Mouse (Mus musculus): ENCODE data around the gene Il18r1.

Gene Il18r1

GRCm38 (mm10) chr1:40494594-40494993 lies 29.2 kb downstream of the Il18r1 start:
- no peak for DNase-seq (ENCODE audit: low spot score in 2 of 2)

DNA sequence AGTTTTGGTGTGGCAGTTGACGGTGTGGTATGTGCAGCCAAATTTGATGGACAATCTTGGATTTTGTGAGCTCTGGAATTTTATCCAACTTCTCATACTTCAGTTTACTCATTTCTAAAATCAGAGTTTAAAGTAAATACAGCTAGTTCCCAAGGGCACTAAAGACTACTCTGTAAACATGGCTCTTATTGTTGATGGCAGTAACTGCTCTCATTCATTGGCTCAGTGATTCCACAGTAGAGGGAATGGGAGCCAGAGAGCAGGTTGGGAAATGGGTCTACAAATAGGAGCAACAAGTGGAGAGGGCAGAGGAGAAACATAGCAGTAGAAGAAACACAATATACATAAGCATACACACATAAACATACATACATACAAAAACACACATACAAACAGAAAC lies 34.4 kb downstream of the Il18r1 start:
- no peak for DNase-seq (ENCODE audit: low spot score in 2 of 2)

- DNase-seq (ENCODE audit: low spot score in 2 of 2), result no peak
Measured at GRCm38 (mm10) chr1:40501126-40501525, 35.8 kb downstream of the Il18r1 start.

- DNase-seq (ENCODE audit: low spot score in 2 of 2), result no peak
Measured at GRCm38 (mm10) chr1:40501546-40502398, 36.4 kb downstream of the Il18r1 start.

DNA sequence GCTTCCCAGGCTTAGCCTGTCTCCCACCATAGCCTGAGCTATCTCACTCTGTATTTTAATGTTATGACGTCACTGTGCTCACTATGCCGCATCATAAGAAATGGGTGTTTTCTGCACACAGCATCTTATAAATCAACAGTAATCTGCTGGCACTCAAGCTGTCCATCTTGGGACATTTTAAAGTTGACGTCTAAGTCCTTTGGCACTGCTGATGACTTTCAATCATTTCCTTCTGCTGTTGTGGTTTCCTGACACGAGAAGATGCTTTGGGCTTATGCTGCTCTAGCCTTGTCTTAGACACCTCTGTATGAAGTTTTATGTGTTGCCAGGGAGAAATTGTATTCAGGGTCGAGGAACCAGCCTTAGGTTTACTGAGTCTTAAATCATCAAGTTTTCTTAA lies 39.2 kb downstream of the Il18r1 start:
- DNase-seq (ENCODE audit: low spot score in 2 of 2), result no peak

DNA sequence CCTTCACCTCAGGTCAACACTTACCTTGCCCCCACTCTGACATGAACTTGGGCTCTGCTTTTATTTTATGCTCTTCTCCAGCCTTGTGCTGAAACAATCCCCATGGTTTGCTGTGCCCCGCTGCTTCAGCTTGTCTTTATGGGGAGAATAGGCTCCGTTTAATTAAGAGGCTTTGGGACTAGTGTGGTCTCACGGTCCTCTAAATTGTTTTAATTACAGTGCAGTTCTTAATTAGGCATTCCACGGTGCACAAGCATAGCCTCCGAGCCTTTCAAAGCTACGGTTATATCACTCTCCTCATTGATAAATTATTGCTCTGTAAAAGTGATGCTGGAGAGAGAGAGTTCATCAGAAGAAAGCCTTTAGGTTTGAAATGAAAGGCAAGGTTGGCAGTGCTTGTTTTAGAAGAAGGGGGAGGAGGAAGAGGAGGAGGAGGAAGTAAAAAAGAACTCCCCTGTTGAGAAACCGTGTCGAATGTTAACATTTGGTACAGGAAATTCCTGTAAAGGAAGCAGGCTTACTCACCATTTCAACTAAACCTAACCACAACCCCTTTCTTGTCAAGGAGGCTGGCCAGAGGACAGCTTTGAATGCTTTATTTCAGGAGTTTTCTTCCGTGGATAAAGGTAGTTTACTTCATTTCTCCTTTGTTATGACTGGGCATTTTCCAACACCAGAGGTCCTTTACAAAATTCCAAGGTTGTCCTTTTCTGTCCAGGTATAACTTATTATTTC lies 49.7 kb downstream of the Il18r1 start, which contains the start of gene Il18rap:
TSS of gene Il18rap (plus strand) at position 512 of the 735 bp plus-strand sequence.
- DNase-seq (ENCODE audit: low spot score in 2 of 2), result no peak

DNA sequence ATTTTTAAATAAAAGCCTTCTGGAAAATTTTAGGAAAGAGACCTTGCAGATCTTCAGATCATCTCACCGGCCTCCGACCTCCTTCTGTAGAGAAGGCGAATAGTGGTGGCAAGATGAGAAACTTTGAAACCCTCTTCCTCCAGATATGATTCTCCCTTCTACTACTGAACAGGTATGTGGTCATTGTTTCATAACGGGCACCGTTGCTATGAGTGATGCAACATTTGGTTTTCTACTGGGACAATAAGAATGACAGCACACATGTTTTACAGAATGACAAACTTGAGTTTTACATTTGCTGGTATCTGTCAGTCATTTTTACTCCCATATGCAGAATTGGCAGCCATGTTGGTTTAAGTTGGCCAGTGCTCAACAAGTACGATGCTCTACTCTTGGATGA lies 51.0 kb downstream of the Il18r1 start:
- no peak for DNase-seq (ENCODE audit: low spot score in 2 of 2)

DNA sequence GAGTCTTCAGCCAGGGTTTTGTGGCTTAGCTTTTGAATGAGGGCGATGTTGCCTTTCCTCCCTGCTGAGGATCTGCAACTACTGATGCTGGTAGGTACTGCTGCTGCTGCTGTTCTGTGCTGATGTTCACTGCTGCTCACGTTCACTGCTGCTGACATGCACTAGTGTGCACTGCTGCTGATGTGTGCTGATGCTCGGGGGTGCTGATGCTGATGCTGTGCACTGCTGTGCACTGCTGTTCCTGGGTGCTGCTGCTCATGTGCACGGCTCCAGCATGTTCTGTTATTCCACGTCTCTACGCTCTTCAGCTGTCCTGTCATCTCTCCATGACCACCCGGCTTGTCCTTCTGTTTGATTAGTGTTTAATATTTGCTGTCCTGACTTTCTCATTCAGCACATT lies 57.6 kb downstream of the Il18r1 start:
- DNase-seq (ENCODE audit: low spot score in 2 of 2), result no peak

DNA sequence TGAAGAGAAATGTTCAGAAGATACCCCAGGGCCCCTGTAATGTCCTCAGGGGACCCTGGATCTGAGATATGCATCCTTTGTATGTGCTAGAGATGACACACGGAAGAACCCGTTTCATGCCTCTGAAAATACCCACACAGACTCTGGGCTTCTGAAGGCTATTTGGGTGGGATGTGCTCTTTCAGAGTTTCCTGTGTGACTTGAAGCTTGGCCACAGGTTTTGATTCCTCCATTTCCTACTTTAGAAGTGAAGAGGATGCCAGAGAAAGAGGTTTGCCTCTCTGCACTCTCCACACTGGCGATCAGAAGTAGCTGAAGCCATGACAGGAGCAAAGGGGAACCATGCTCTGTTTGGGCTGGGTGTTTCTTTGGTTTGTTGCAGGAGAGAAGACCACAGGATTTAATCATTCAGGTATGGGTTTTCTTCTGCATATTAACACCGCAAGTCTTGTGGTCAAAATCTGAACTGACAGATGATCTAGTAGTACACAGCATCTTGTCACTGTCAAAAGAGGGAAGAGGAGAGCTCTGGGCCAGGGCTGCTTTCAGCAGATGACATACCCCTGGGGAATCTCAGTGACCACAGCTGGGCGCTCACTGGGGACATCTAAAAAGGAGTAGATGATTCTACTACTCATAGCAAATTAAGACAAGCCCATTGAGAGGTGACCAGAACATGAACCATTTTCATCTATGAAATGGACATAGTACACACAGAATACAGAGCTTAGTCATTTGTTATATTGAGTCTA lies 58.8 kb downstream of the Il18r1 start:
- no peak for DNase-seq (ENCODE audit: low spot score in 2 of 2)

DNA sequence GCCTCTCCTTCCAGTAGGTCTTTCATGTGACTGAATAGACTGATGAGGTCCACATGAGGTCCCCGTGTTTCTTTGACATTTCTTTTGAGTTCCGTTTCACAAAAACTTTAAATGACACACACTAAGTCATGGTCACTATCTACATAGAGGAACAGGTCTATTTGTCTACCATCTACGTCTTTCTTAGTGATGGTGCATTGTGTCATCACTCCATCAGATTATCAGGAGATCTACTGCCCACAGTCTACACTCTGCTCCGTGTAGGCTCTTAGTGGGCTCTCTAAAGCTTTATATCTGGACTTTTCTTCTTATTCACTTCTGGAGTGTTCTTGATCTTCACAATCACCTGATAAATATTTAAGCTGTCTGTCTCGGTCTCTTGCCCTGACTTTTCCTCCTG lies 63.9 kb downstream of the Il18r1 start:
- no peak for DNase-seq (ENCODE audit: low spot score in 2 of 2)

DNA sequence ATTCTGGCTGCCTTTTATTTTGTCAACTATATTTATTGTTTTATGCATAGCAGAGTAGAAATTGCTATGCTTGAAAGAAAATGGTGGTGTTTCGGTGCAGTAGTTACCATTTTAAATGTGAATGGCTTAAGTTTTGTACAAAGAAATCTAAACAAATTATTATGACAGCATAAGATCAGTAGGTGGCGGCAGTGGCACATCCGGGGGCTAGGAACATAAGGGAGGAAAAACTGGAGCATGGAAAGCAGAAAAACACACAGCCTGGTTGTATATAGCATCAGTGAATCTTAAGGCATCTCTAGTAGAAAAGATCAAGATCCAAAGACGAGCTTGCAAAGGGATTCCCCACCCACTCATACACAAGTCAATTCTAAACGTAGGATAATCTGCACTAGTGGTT lies 72.2 kb downstream of the Il18r1 start:
- DNase-seq (ENCODE audit: low spot score in 2 of 2), result no peak

GRCm38 (mm10) chr1:40544650-40545049 lies 79.3 kb downstream of the Il18r1 start:
- peak; percentile 38 to 77 for DNase-seq (ENCODE audit: low spot score in 2 of 2)

- DNase-seq (ENCODE audit: low spot score in 2 of 2), result no peak
Measured at GRCm38 (mm10) chr1:40546645-40547044, 81.3 kb downstream of the Il18r1 start.

DNA sequence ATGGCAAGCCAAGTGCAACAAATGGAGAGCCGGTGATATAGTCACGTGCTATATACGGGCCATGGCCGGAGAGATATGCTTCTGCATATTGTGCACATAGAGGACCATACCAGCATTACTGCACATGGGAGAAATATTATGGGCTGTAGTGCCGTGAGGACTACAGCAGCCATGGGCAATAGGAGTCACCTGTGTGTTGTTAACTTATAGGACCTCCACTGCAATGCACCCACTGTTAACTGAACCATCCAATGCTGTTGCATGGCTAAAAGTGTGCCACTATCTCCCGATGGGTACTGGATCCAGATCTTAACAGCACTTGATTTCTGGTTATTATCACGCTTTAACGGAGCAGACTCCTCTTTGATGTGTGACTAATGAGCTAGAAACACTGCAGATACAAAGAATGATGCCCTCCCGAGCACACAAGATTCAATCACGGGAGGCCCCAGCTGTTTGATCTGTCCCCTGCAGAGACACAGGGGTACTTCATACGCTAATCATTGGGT lies 81.8 kb downstream of the Il18r1 start:
- no peak for DNase-seq (ENCODE audit: low spot score in 2 of 2)

GRCm38 (mm10) chr1:40547762-40548161 lies 82.4 kb downstream of the Il18r1 start:
- no peak for DNase-seq (ENCODE audit: low spot score in 2 of 2)

Data from spleen, postnatal 4 days (tissue).